In the genomic region with DNA sequence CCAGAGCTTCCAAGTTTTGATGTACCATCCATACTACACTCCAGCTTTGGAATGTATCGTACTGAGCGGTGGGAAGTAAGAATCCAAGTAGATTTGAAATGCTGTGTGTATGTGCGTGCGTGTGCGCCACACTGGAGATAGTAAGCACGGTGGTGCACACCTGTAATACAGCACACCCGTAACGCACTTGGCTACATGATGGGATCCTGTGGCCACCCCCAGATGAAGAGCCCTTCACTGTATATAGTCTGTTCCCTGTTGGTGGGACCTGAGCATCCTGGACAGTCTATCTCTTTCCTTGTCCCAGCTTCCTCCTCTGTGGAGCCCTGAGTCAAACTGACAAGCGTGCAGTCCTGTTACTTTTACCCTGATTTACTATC, we compare ENCODE assay signal across 8 mouse cellular contexts. TPM values are rescaled to one million over a fixed set of nuclear protein-coding genes. Genes with fewer than 3 reads are reported as not detected.
DNase-seq lines count a peak whose midpoint lies in the region; ATAC-seq lines count a peak whose summit lies in the region.
"Had no signal": no experiment of that assay in that cellular context is flagged by ENCODE, and none has a peak within 500 bp of the region (broad histone marks: within the 10 kb centered on the region; RNA-seq: fewer than 3 reads in every experiment).

No protein-coding gene starts in this region.

- no peaks in the 10 kb centered on the region for H3K9me3 ChIP-seq in forebrain, embryonic 13.5 days (replicated peaks)
- no peaks in the 10 kb centered on the region for H3K9me3 ChIP-seq in liver, embryonic 13.5 days (replicated peaks)

- WGBS in forebrain, embryonic 13.5 days: 13% methylated on average over 9 of the region's 9 CpGs
- WGBS in liver, embryonic 13.5 days (ENCODE audit: insufficient replicate concordance): 9% methylated on average over 9 of the region's 9 CpGs

- ATAC-seq in forebrain, embryonic 13.5 days: no peak
- no peak for ATAC-seq in liver, embryonic 13.5 days (ENCODE audit: low read depth)

- H3K36me3 ChIP-seq in forebrain, embryonic 13.5 days (ENCODE audit: poor library complexity, severe bottlenecking): peaks cover 32% of the 10 kb centered on the region
- peaks cover 42% of the 10 kb centered on the region for H3K36me3 ChIP-seq in liver, embryonic 13.5 days

- H3K4me3 ChIP-seq in forebrain, embryonic 13.5 days: peak overlapping the region; percentile 77
- H3K4me3 ChIP-seq in liver, embryonic 13.5 days (replicated peaks): peak overlapping the region; percentile 90

- peaks cover 44% of the 10 kb centered on the region for H3K4me1 ChIP-seq in forebrain, embryonic 13.5 days
- peaks cover 60% of the 10 kb centered on the region for H3K4me1 ChIP-seq in liver, embryonic 13.5 days (replicated peaks)

- H3K27ac ChIP-seq in forebrain, embryonic 13.5 days: peak overlapping the region; percentile 85; the same call in 1 of the 2 replicates
- peak overlapping the region; percentile 95 for H3K27ac ChIP-seq in liver, embryonic 13.5 days

- DNase-seq in 3T3-L1 (ENCODE audit: low read depth, low spot score) (peak; percentile 28), A20 (ENCODE audit: low read depth, low spot score) (peak; percentile 29)
- DNase-seq in liver, embryonic 13.5 days: no peak
- no peak for DNase-seq in right cerebral cortex, postnatal 4 days
- DNase-seq in frontal cortex, postnatal 36 days (ENCODE audit: low spot score in 2 of 2): no peak
- no peak for DNase-seq in frontal cortex, postnatal 14 days (ENCODE audit: low spot score in 2 of 2)
- DNase-seq: thymus, postnatal 25 days had no signal

- peak overlapping the region; percentile 93 for H3K4me2 ChIP-seq in forebrain, embryonic 13.5 days
- H3K4me2 ChIP-seq in liver, embryonic 13.5 days: peak overlapping the region; percentile 80

- peak overlapping the region; percentile 80 for H3K9ac ChIP-seq in forebrain, embryonic 13.5 days
- H3K9ac ChIP-seq in liver, embryonic 13.5 days: peak overlapping the region; percentile 96

- H3K27me3 ChIP-seq in forebrain, embryonic 13.5 days: no peaks in the 10 kb centered on the region
- no peaks in the 10 kb centered on the region for H3K27me3 ChIP-seq in liver, embryonic 13.5 days

RNA-seq across cellular contexts. Expression of a gene that starts 0.9 kb away (rescaled TPM):
- 143 and 149 TPM in 2 replicates for polyA plus RNA-seq in forebrain, embryonic 13.5 days (2015; fragmentation: Nextera tagmentation; extraction: Ambion mirVana)
- polyA plus RNA-seq in liver, embryonic 13.5 days (2015; fragmentation: Nextera tagmentation; extraction: Ambion mirVana): 116 and 123 TPM in 2 replicates

RNA-seq across cellular contexts. Expression of a gene that starts 13.1 kb away (rescaled TPM):
- polyA plus RNA-seq in forebrain, embryonic 13.5 days (2015; fragmentation: Nextera tagmentation; extraction: Ambion mirVana): 6.6 and 7.9 TPM in 2 replicates
- 3.5 TPM in 2 replicates for polyA plus RNA-seq in liver, embryonic 13.5 days (2015; fragmentation: Nextera tagmentation; extraction: Ambion mirVana)

RNA-seq across cellular contexts. Expression of a gene that starts 24.2 kb away (rescaled TPM):
- polyA plus RNA-seq in forebrain, embryonic 13.5 days (2015; fragmentation: Nextera tagmentation; extraction: Ambion mirVana): 55.1 and 57.2 TPM in 2 replicates
- polyA plus RNA-seq in liver, embryonic 13.5 days (2015; fragmentation: Nextera tagmentation; extraction: Ambion mirVana): 30.8 and 31.7 TPM in 2 replicates

RNA-seq across cellular contexts. Expression of a gene that starts 30.7 kb away (rescaled TPM):
- polyA plus RNA-seq in forebrain, embryonic 13.5 days (2015; fragmentation: Nextera tagmentation; extraction: Ambion mirVana): 55.6 and 67.4 TPM in 2 replicates
- polyA plus RNA-seq in liver, embryonic 13.5 days (2015; fragmentation: Nextera tagmentation; extraction: Ambion mirVana): 16.9 and 20.3 TPM in 2 replicates

RNA-seq across cellular contexts. Expression of a gene that starts 38.1 kb away (rescaled TPM):
- polyA plus RNA-seq in forebrain, embryonic 13.5 days (2015; fragmentation: Nextera tagmentation; extraction: Ambion mirVana): 34.9 and 37.7 TPM in 2 replicates
- polyA plus RNA-seq in liver, embryonic 13.5 days (2015; fragmentation: Nextera tagmentation; extraction: Ambion mirVana): 32.4 and 33.2 TPM in 2 replicates

Comparison
In these comparisons a context has a peak if more than half of its experiments do, and no peak if none do; other contexts are left out.
1. DNase-seq: peak in 3T3-L1 (single experiment) and A20 (single experiment); none in liver, embryonic 13.5 days (single experiment), right cerebral cortex, postnatal 4 days (single experiment), frontal cortex, postnatal 36 days (0 of 2) and frontal cortex, postnatal 14 days (0 of 2).